Mouse (Mus musculus) forebrain, embryonic 13.5 days (tissue): ENCODE measurements around the gene Crbn. TPM values are rescaled to one million over a fixed set of nuclear protein-coding genes. Genes with fewer than 3 reads are reported as not detected.

Experiments
- polyA plus RNA-seq: library from polyadenylated mRNA; unstranded; fragments of >200 nt; fragmentation: Nextera tagmentation; extraction: Ambion mirVana; gene quantifications from 2 replicates; pipeline ENCODE4 v1.2.1, GENCODE M21; 2015

Crbn gene
- polyA plus RNA-seq, 1 experiment from 2014 or later = 50.1 TPM

Other genes starting within 250 kb of the Crbn start
- not detected in 2 replicates for gene Il5ra, start 51.0 kb downstream of the Crbn start, polyA plus RNA-seq
- gene Trnt1, start 31.0 kb downstream of the Crbn start, polyA plus RNA-seq = 70.1 and 73.2 TPM in 2 replicates